21 mouse cellular contexts compared by ENCODE assay signal in genomic region chr7:142449038-142449617, GRCm38 (mm10). TPM values are rescaled to one million over a fixed set of nuclear protein-coding genes. Genes with fewer than 3 reads are reported as not detected.
DNase-seq lines count a peak whose midpoint lies in the region; ATAC-seq and TF ChIP-seq lines count a peak whose summit lies in the region.
"Had no signal": no experiment of that assay in that cellular context is flagged by ENCODE, and none has a peak within 500 bp of the region (broad histone marks: within the 10 kb centered on the region; RNA-seq: fewer than 3 reads in every experiment).

No protein-coding gene starts in this region.

- H3K9me3 ChIP-seq in intestine, embryonic 14.5 days (ENCODE audit: control insufficient read depth, low read length), result no peaks in the 10 kb centered on the region
- no peaks in the 10 kb centered on the region for H3K9me3 ChIP-seq in intestine, embryonic 15.5 days
- H3K9me3 ChIP-seq: embryonic facial prominence, embryonic 15.5 days; forebrain, embryonic 12.5 days had no signal

- no peaks in the 10 kb centered on the region for H3K27me3 ChIP-seq in intestine, embryonic 14.5 days (replicated peaks; ENCODE audit: control insufficient read depth, insufficient read depth, low read length)
- no peaks in the 10 kb centered on the region for H3K27me3 ChIP-seq in intestine, embryonic 15.5 days (replicated peaks)
- H3K27me3 ChIP-seq in thymus, adult 2 months (ENCODE audit: control insufficient read depth, insufficient read depth, low read length), result no peaks in the 10 kb centered on the region
- H3K27me3 ChIP-seq: embryonic facial prominence, embryonic 15.5 days; forebrain, embryonic 12.5 days; Patski had no signal

- TF ChIP-seq POLR2A in thymus, adult 2 months (IDR thresholded peaks at IDR 0.05; ENCODE audit: control insufficient read depth, extremely low read depth, insufficient read depth, low read length, poor library complexity), result no peak

- H3K9ac ChIP-seq in intestine, embryonic 14.5 days (ENCODE audit: low read length), result no peak overlapping the region
- H3K9ac ChIP-seq in intestine, embryonic 15.5 days, result no peak overlapping the region
- H3K9ac ChIP-seq: embryonic facial prominence, embryonic 15.5 days; forebrain, embryonic 12.5 days had no signal

- 67% methylated on average over 6 of the region's 6 CpGs for WGBS in intestine, embryonic 14.5 days
- WGBS in intestine, embryonic 15.5 days, result 72% methylated on average over 6 of the region's 6 CpGs
- WGBS in thymus, adult 2 months, result 95% methylated on average over 6 of the region's 6 CpGs

- 0 out of 2 replicates have a peak overlapping the region, but pooled peaks have one; percentile 19 for H3K27ac ChIP-seq in intestine, embryonic 14.5 days (ENCODE audit: low read depth)
- no peak overlapping the region for H3K27ac ChIP-seq in intestine, embryonic 15.5 days
- no peak overlapping the region for H3K27ac ChIP-seq in thymus, adult 2 months (ENCODE audit: control insufficient read depth, insufficient read depth, low read length)
- H3K27ac ChIP-seq: embryonic facial prominence, embryonic 15.5 days; forebrain, embryonic 12.5 days had no signal

- TF ChIP-seq CTCF in thymus, adult 2 months (IDR thresholded peaks at IDR 0.05; ENCODE audit: borderline replicate concordance, control insufficient read depth, extremely low read depth, insufficient read depth, low read length, poor library complexity), result no peak

- no peak for ATAC-seq in intestine, embryonic 14.5 days (replicated peaks; ENCODE audit: low FRiP score, low TSS enrichment, low read depth)
- ATAC-seq in intestine, embryonic 15.5 days, result no peak
- ATAC-seq: inflammation-experienced regulatory T-cells, adult 6 months; Patski had no signal

- H3K36me3 ChIP-seq in intestine, embryonic 14.5 days (ENCODE audit: control insufficient read depth, insufficient read depth, low read length), result no peaks in the 10 kb centered on the region
- H3K36me3 ChIP-seq in intestine, embryonic 15.5 days, result no peaks in the 10 kb centered on the region
- H3K36me3 ChIP-seq in thymus, adult 2 months (ENCODE audit: control insufficient read depth, insufficient read depth, low read length), result no peaks in the 10 kb centered on the region
- H3K36me3 ChIP-seq: embryonic facial prominence, embryonic 15.5 days; forebrain, embryonic 12.5 days had no signal

- no peak overlapping the region for H3K4me2 ChIP-seq in intestine, embryonic 14.5 days (ENCODE audit: low read length)
- H3K4me2 ChIP-seq in intestine, embryonic 15.5 days (replicated peaks), result no peak overlapping the region
- H3K4me2 ChIP-seq: embryonic facial prominence, embryonic 15.5 days; forebrain, embryonic 12.5 days had no signal

- peak; percentile 2 to 3 for DNase-seq in cerebellum, postnatal 25 days
- no peak for DNase-seq in cerebellum, adult 11 months
- peak; percentile 46 for DNase-seq in intestine, embryonic 14.5 days (ENCODE audit: low spot score)
- DNase-seq in thymus, postnatal 4 days, result peak; percentile 7
- DNase-seq in thymus, adult 2 months, result no peak
- no peak for DNase-seq in layer of hippocampus, postnatal 10 days (ENCODE audit: low spot score in 2 of 2)
- DNase-seq in urinary bladder, postnatal 4 days (ENCODE audit: low spot score in 2 of 2), result no peak
- DNase-seq: adrenal gland, postnatal 36 days; kidney, postnatal 10 days; liver; midbrain, embryonic 14.5 days; right cerebral cortex, postnatal 25 days; thymus, postnatal 25 days had no signal

- peaks cover 8% of the 10 kb centered on the region for H3K4me1 ChIP-seq in intestine, embryonic 14.5 days (replicated peaks; ENCODE audit: control insufficient read depth, insufficient read depth, low read length)
- H3K4me1 ChIP-seq in intestine, embryonic 15.5 days (replicated peaks), result no peaks in the 10 kb centered on the region
- H3K4me1 ChIP-seq in thymus, adult 2 months (replicated peaks; ENCODE audit: control insufficient read depth, insufficient read depth, low read length), result peaks cover 21% of the 10 kb centered on the region
- H3K4me1 ChIP-seq: forebrain, embryonic 12.5 days had no signal

- no peak overlapping the region for H3K4me3 ChIP-seq in intestine, embryonic 14.5 days (ENCODE audit: low read depth, low read length)
- H3K4me3 ChIP-seq in intestine, embryonic 15.5 days (replicated peaks), result no peak overlapping the region
- H3K4me3 ChIP-seq in thymus, adult 2 months (ENCODE audit: control insufficient read depth, insufficient read depth, low read length), result no peak overlapping the region
- H3K4me3 ChIP-seq: embryonic facial prominence, embryonic 15.5 days; forebrain, embryonic 12.5 days had no signal

RNA-seq across cellular contexts. Expression of gene Tnni2, which starts 7.5 kb away (rescaled TPM):
- 1.7 and 3.2 TPM in 2 replicates for polyA plus RNA-seq in intestine, embryonic 14.5 days (2014; fragmentation: Nextera tagmentation; extraction: Ambion mirVana)
- polyA plus RNA-seq in intestine, embryonic 15.5 days (2015; fragmentation: Nextera tagmentation; extraction: Ambion mirVana), result 4.8 and 4.9 TPM in 2 replicates
- polyA plus RNA-seq in thymus, adult 2 months (2012; rRNA removed), result 3.2 and 4.3 TPM in 2 replicates
- not detected for total RNA-seq in layer of hippocampus, postnatal 10 days (2021)
- total RNA-seq: left cerebral cortex, postnatal 25 days had no signal
- polyA plus RNA-seq: inflammation-experienced regulatory T-cells, adult 6 months; midbrain, embryonic 14.5 days had no signal

RNA-seq across cellular contexts. Expression of gene Lsp1, which starts 11.5 kb away (rescaled TPM):
- 145 and 153 TPM in 2 replicates for polyA plus RNA-seq in intestine, embryonic 14.5 days (2014; fragmentation: Nextera tagmentation; extraction: Ambion mirVana)
- 130 and 145 TPM in 2 replicates for polyA plus RNA-seq in intestine, embryonic 15.5 days (2015; fragmentation: Nextera tagmentation; extraction: Ambion mirVana)
- polyA plus RNA-seq in thymus, adult 2 months (2012; rRNA removed), result 507 and 626 TPM in 2 replicates
- total RNA-seq in layer of hippocampus, postnatal 10 days (2021), result 1 to 10 TPM; 3.6 to 5.0 TPM

RNA-seq across cellular contexts. Expression of gene Syt8, which starts 14.5 kb away (rescaled TPM):
- 1.6 and 3.8 TPM in 2 replicates for polyA plus RNA-seq in intestine, embryonic 14.5 days (2014; fragmentation: Nextera tagmentation; extraction: Ambion mirVana)
- 5.4 and 5.6 TPM in 2 replicates for polyA plus RNA-seq in intestine, embryonic 15.5 days (2015; fragmentation: Nextera tagmentation; extraction: Ambion mirVana)
- polyA plus RNA-seq in thymus, adult 2 months (2012; rRNA removed), result 2.2 and 5.2 TPM in 2 replicates
- not detected for total RNA-seq in layer of hippocampus, postnatal 10 days (2021)
- total RNA-seq: adrenal gland, postnatal 36 days; left cerebral cortex, postnatal 25 days had no signal
- polyA plus RNA-seq: forebrain, embryonic 12.5 days; hindbrain, embryonic 11.5 days; inflammation-experienced regulatory T-cells, adult 6 months; midbrain, embryonic 14.5 days; neural tube, embryonic 11.5 days had no signal

RNA-seq across cellular contexts. Expression of gene Tnnt3, which starts 49.5 kb away (rescaled TPM):
- 1.5 and 2.4 TPM in 2 replicates for polyA plus RNA-seq in intestine, embryonic 14.5 days (2014; fragmentation: Nextera tagmentation; extraction: Ambion mirVana)
- polyA plus RNA-seq in intestine, embryonic 15.5 days (2015; fragmentation: Nextera tagmentation; extraction: Ambion mirVana), result 1.4 and 4.3 TPM in 2 replicates
- 1.1 and 2.2 TPM in 2 replicates for polyA plus RNA-seq in thymus, adult 2 months (2012; rRNA removed)
- total RNA-seq in layer of hippocampus, postnatal 10 days (2021), result under 1 TPM; 0.82 to 0.96 TPM
- total RNA-seq: left cerebral cortex, postnatal 25 days had no signal

Comparison
In these comparisons a context has a peak if more than half of its experiments do, and no peak if none do; other contexts are left out.
1. DNase-seq: peak in cerebellum, postnatal 25 days (2 of 2), intestine, embryonic 14.5 days (single experiment) and thymus, postnatal 4 days (single experiment); none in cerebellum, adult 11 months (single experiment), thymus, adult 2 months (single experiment), layer of hippocampus, postnatal 10 days (0 of 2) and urinary bladder, postnatal 4 days (0 of 2).